Mouse (Mus musculus) heart, embryonic 11.5 days (tissue): ENCODE data around the gene Prep. TPM values are rescaled to one million over a fixed set of nuclear protein-coding genes. Genes with fewer than 3 reads are reported as not detected.

Experiments used
- ATAC-seq: fragments of 200-750 bp; cut with Nextera tagmentation; replicated peaks from 2 replicates; pipeline ENCODE4 v1.8.0; 2017; ENCODE audit warnings: moderate library complexity; ENCODE audit not compliant: insufficient number of reproducible peaks, low FRiP score, low TSS enrichment
- H3K27ac ChIP-seq: fragments of 300-500 bp; sonication (generic); 2 replicates; pipeline ENCODE4 v1.5.1; 2014; ENCODE audit warnings: mild to moderate bottlenecking, low read depth, low read length
- H3K27me3 ChIP-seq: fragments of 300-500 bp; sonication (generic); 2 replicates; pipeline ENCODE4 v1.6.1; 2014; ENCODE audit warnings: mild to moderate bottlenecking, low read length, mixed read lengths; ENCODE audit not compliant: control insufficient read depth, insufficient read depth
- H3K36me3 ChIP-seq: fragments of 300-500 bp; sonication (generic); 2 replicates; pipeline ENCODE4 v1.6.1; 2014; ENCODE audit warnings: mild to moderate bottlenecking, low read length, moderate library complexity, mixed read lengths; ENCODE audit not compliant: control insufficient read depth, insufficient read depth
- H3K4me1 ChIP-seq: fragments of 300-500 bp; sonication (generic); 2 replicates; pipeline ENCODE4 v1.6.1; 2014; ENCODE audit warnings: low read length; ENCODE audit not compliant: control insufficient read depth, insufficient read depth
- H3K4me2 ChIP-seq: fragments of 300-500 bp; sonication (generic); 2 replicates; pipeline ENCODE4 v1.6.1; 2014; ENCODE audit warnings: mild to moderate bottlenecking, moderate library complexity
- H3K4me3 ChIP-seq: fragments of 300-500 bp; sonication (generic); 2 replicates; pipeline ENCODE4 v1.5.1; 2014; ENCODE audit warnings: low read depth, low read length
- H3K9ac ChIP-seq: fragments of 300-500 bp; sonication (generic); 2 replicates; pipeline ENCODE4 v1.6.1; 2014; ENCODE audit warnings: mild to moderate bottlenecking, low read depth, low read length, moderate library complexity
- H3K9me3 ChIP-seq: fragments of 300-500 bp; sonication (generic); replicated peaks from 2 replicates; pipeline ENCODE4 v1.6.1; 2016; ENCODE audit warnings: low read length; ENCODE audit not compliant: control insufficient read depth
- WGBS: fragments of 180-500 bp; shearing (Covaris S2); extraction: QIAGEN DNeasy Blood & Tissue Kit; methylation state at CpG from one replicate; pipeline ENCODE4 v1.1.7; 2014; ENCODE audit not compliant: insufficient replicate concordance; 5-methylcytosine and 5-hydroxymethylcytosine counted together
- polyA plus RNA-seq: library from polyadenylated mRNA; unstranded; fragments of >200 nt; fragmentation: Nextera tagmentation; extraction: Ambion mirVana; gene quantifications from 2 replicates; pipeline ENCODE4 v1.2.1, GENCODE M21; 2014

Gene Prep
- polyA plus RNA-seq, 1 experiment from 2014 or later = 18.9 TPM

- no peak overlapping the region for H3K4me3 ChIP-seq
- no peaks in the 10 kb centered on the region for H3K9me3 ChIP-seq
- peaks cover 25% of the 10 kb centered on the region for H3K4me1 ChIP-seq
- no peak overlapping the region for H3K27ac ChIP-seq
- H3K4me2 ChIP-seq = no peak overlapping the region
- WGBS = 66% methylated on average over 4 of the region's 4 CpGs
- H3K9ac ChIP-seq = no peak overlapping the region
- H3K27me3 ChIP-seq = no peaks in the 10 kb centered on the region
- no peak for ATAC-seq
- H3K36me3 ChIP-seq = no peaks in the 10 kb centered on the region
Observed at GRCm38 (mm10) chr10:45132371-45132770, 65.4 kb downstream of the Prep start.

- H3K4me3 ChIP-seq = no peak overlapping the region
- no peaks in the 10 kb centered on the region for H3K36me3 ChIP-seq
- no peaks in the 10 kb centered on the region for H3K27me3 ChIP-seq
- 83% methylated on average over 7 of the region's 7 CpGs for WGBS
- ATAC-seq = no peak
- H3K4me2 ChIP-seq = no peak overlapping the region
- no peak overlapping the region for H3K27ac ChIP-seq
- no peaks in the 10 kb centered on the region for H3K9me3 ChIP-seq
- peaks cover 13% of the 10 kb centered on the region; the same call in 1 of the 2 replicates for H3K4me1 ChIP-seq
- no peak overlapping the region for H3K9ac ChIP-seq
Observed at GRCm38 (mm10) chr10:45136806-45137205, 69.8 kb downstream of the Prep start.

DNA sequence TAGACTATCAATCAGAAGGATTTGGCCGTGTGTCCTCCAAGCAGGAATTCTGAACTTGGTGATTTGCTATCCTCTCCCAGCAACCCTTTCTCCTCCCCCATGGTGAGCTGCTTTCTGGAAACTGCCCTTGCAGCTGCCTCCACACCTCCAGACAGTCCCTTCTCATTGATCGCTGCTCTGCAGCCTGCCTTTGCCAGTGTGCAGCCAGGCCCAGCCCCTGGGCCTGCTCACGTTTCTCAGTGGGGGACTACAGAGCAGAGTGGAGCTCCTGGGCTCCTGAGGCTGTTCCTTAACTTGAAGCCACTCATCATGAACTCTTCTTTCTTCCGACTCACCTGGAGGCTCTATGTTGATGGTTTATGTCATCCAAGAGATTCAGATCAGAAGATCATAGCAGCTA lies 72.9 kb downstream of the Prep start:
- ATAC-seq = no peak
- Histone ChIP-seq H3K9me3 (no peaks in the 10 kb centered on the region), H3K4me3 (no peak overlapping the region), H3K4me1 (peaks cover 23% of the 10 kb centered on the region), H3K36me3 (no peaks in the 10 kb centered on the region), H3K4me2 (no peak overlapping the region), H3K27me3 (no peaks in the 10 kb centered on the region), H3K27ac (no peak overlapping the region), H3K9ac (peak overlapping the region; percentile 40; the same call in 1 of the 2 replicates)
- WGBS = 64% methylated on average over 4 of the region's 4 CpGs

DNA sequence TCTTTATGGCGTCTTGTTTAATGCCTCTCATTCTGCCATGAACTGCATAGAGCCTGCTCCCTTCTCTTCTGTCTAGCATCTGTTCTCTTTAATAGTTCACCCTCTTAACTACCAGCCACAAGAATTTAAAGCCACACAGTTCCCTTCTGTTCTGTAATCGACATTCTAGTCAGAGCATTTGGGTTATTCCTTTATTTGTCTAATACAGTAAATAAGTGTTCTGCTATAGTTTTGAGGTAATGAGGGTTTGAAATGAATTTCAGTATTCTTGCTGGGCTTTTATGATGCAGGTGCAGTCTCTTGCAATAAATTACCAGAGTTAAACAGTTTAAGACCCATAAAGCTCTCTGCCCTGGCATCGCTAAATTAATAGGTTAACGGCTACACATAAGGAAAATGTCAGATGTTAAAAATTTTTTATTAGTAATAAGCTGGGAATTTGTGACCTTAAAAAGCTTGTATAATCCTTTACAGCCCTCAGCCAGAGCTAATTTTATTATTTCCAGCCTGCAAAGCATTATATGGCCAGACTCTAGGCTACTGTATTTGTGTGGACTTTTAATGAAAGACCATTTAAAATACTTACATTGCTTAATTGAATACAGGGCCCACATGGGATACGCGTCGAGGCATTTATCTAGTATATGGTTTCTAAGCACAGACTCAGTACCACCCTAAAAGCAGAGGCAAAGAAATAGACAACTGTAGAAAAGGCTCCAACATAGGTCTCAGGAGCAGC lies 73.6 kb downstream of the Prep start:
- WGBS = 91% methylated on average over 7 of the region's 7 CpGs
- Histone ChIP-seq H3K4me2 (no peak overlapping the region), H3K9me3 (no peaks in the 10 kb centered on the region), H3K27ac (no peak overlapping the region), H3K4me3 (no peak overlapping the region), H3K36me3 (no peaks in the 10 kb centered on the region), H3K9ac (no peak overlapping the region), H3K27me3 (no peaks in the 10 kb centered on the region), H3K4me1 (peaks cover 23% of the 10 kb centered on the region)
- no peak for ATAC-seq

DNA sequence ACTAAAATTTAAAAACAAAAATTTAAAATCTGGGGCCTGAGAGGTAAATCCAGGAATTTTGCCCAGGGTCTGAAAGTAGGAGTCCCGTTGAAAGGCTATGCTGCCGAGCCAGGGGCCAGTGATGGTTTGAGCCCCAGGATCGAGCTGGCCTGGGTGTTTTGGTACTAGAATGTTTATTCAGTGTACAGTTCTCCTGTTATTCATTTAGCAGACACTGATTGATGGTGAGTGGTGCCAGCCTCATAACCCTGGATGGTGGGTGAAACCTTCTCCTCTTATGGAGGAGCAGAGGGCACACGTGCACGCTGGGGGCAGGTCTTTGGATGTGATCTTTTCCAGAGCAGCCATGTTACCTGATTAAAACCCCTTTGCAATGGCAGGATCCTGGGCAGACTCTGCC lies 75.4 kb downstream of the Prep start:
- 85% methylated on average over 5 of the region's 5 CpGs for WGBS
- Histone ChIP-seq H3K9ac (no peak overlapping the region), H3K36me3 (no peaks in the 10 kb centered on the region), H3K27me3 (no peaks in the 10 kb centered on the region), H3K9me3 (no peaks in the 10 kb centered on the region), H3K4me1 (peaks cover 29% of the 10 kb centered on the region), H3K27ac (no peak overlapping the region), H3K4me3 (no peak overlapping the region), H3K4me2 (no peak overlapping the region)
- ATAC-seq = no peak

- Histone ChIP-seq H3K27me3 (no peaks in the 10 kb centered on the region), H3K36me3 (0 out of 2 replicates have a peak, but pooled peaks cover 2% of the 10 kb centered on the region), H3K9me3 (no peaks in the 10 kb centered on the region), H3K9ac (no peak overlapping the region), H3K4me3 (no peak overlapping the region), H3K27ac (peak overlapping the region; percentile 12; the same call in 1 of the 2 replicates), H3K4me1 (peaks cover 32% of the 10 kb centered on the region), H3K4me2 (no peak overlapping the region)
- WGBS = 85% methylated on average over 6 of the region's 6 CpGs
- ATAC-seq = no peak
Observed at GRCm38 (mm10) chr10:45144038-45144817, 77.2 kb downstream of the Prep start.

GRCm38 (mm10) chr10:45146821-45147220 lies 79.8 kb downstream of the Prep start:
- Histone ChIP-seq H3K4me3 (no peak overlapping the region), H3K4me1 (peaks cover 36% of the 10 kb centered on the region), H3K9me3 (no peaks in the 10 kb centered on the region), H3K27me3 (no peaks in the 10 kb centered on the region), H3K27ac (peak overlapping the region; percentile 41), H3K36me3 (peaks cover 8% of the 10 kb centered on the region), H3K9ac (no peak overlapping the region), H3K4me2 (no peak overlapping the region)
- no peak for ATAC-seq
- WGBS = 22% methylated on average over 6 of the region's 6 CpGs

DNA sequence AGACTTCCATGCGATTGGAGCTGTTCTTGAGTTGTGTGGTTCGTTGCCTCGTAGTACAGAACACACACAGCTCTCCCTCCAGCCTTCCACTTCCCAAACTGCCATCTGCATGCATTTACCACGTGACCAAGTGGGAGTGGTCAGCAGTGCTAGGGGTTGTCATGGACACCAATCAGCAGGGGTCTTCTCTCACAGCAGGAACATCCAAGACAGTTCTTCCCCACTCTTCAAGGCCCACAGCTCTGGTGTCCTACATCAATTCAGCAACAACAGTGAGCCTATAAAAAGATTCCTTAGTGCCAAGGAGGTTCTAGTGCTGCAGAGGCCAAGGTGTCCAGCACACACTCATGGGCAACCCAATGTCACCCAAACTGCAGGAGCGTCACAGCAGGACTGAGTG lies 84.1 kb downstream of the Prep start:
- ATAC-seq = no peak
- Histone ChIP-seq H3K9ac (no peak overlapping the region), H3K36me3 (peaks cover 24% of the 10 kb centered on the region), H3K4me1 (peaks cover 21% of the 10 kb centered on the region), H3K27ac (no peak overlapping the region), H3K9me3 (no peaks in the 10 kb centered on the region), H3K27me3 (no peaks in the 10 kb centered on the region), H3K4me3 (no peak overlapping the region), H3K4me2 (no peak overlapping the region)
- 77% methylated on average over 5 of the region's 5 CpGs for WGBS
